Mouse (Mus musculus): ENCODE results near the gene Gm3045. TPM values are rescaled to one million over a fixed set of nuclear protein-coding genes. Genes with fewer than 3 reads are reported as not detected.

Gene Gm3045
- total and polyA plus RNA-seq, 2 experiments from 2014 or later: not detected

GRCm38 (mm10) chr13:56401186-56401585, 25.2 kb upstream of the Gm3045 start:
- Histone ChIP-seq H3K9ac (replicated peaks; ENCODE audit: low read length) (no peak overlapping the region), H3K27ac (no peak overlapping the region), H3K4me2 (ENCODE audit: low read depth, low read length) (no peak overlapping the region), H3K36me3 (ENCODE audit: insufficient read depth, low read length) (no peaks in the 10 kb centered on the region), H3K9me3 (ENCODE audit: low read length) (0 out of 2 replicates have a peak, but pooled peaks cover 3% of the 10 kb centered on the region), H3K4me3 (ENCODE audit: low read length) (no peak overlapping the region), H3K27me3 (ENCODE audit: insufficient read depth, low read length) (no peaks in the 10 kb centered on the region), H3K4me1 (ENCODE audit: insufficient read depth, low read length) (peaks cover 8% of the 10 kb centered on the region; the same call in 1 of the 2 replicates)
- TF ChIP-seq CTCF (IDR thresholded peaks at IDR 0.05; ENCODE audit: low read depth): no peak
- WGBS: 51% methylated on average over 4 of the region's 4 CpGs
- ATAC-seq (no peak), DNase-seq (ENCODE audit: low spot score) (no peak)

DNA sequence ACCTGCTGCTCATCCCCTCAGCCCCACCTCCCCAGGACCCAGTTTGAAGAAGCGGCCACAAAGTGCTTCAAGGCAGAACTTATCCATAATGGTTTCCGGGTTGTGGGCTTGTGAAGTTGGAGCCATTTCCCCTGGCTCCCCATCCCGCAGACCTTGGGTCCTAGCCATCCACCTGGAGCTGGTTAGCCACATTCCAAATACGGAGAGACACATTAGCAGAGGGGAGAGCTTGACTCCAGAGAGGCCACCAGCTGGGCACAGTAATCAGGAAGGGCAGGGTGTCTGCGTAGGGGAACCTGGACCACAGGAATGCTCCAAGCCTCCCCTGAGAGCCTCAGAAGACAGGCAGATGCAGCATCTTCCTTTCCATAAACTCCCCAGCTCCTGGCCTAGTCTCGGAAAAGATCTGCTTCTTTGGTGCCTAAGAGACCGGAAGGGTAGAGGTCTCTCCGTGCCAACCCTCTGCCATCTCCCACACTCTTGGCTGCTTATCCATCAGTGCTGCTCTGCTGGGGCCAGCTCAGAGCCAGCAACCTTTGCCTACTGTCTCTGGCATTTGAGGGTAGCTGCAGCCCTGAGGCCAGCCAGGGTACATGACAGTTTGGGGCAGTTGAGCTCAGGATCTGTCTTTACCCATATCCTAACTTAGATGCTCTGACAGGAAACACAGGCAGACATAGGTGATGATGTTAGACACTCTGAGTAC, 22.9 kb upstream of the Gm3045 start:
- no peaks in the 10 kb centered on the region for H3K27me3 ChIP-seq (ENCODE audit: insufficient read depth, low read length)
- no peak for ATAC-seq
- H3K4me1 ChIP-seq (ENCODE audit: insufficient read depth, low read length): peaks cover 3% of the 10 kb centered on the region; the same call in 1 of the 2 replicates
- WGBS: 65% methylated on average over 8 of the region's 8 CpGs
- no peak overlapping the region for H3K4me3 ChIP-seq (ENCODE audit: low read length)
- TF ChIP-seq CTCF (IDR thresholded peaks at IDR 0.05; ENCODE audit: low read depth): no peak
- H3K4me2 ChIP-seq (ENCODE audit: low read depth, low read length): no peak overlapping the region
- H3K36me3 ChIP-seq (ENCODE audit: insufficient read depth, low read length): no peaks in the 10 kb centered on the region
- H3K9ac ChIP-seq (replicated peaks; ENCODE audit: low read length): no peak overlapping the region
- 0 out of 2 replicates have a peak, but pooled peaks cover 3% of the 10 kb centered on the region for H3K9me3 ChIP-seq (ENCODE audit: low read length)
- DNase-seq (ENCODE audit: low spot score): no peak
- H3K27ac ChIP-seq: no peak overlapping the region

GRCm38 (mm10) chr13:56404511-56405140, 21.8 kb upstream of the Gm3045 start:
- 0 out of 2 replicates have a peak, but pooled peaks cover 3% of the 10 kb centered on the region for H3K9me3 ChIP-seq (ENCODE audit: low read length)
- 66% methylated on average over 6 of the region's 6 CpGs for WGBS
- no peak overlapping the region for H3K4me3 ChIP-seq (ENCODE audit: low read length)
- H3K27me3 ChIP-seq (ENCODE audit: insufficient read depth, low read length): no peaks in the 10 kb centered on the region
- H3K36me3 ChIP-seq (ENCODE audit: insufficient read depth, low read length): no peaks in the 10 kb centered on the region
- H3K4me1 ChIP-seq (ENCODE audit: insufficient read depth, low read length): peaks cover 3% of the 10 kb centered on the region; the same call in 1 of the 2 replicates
- ATAC-seq (no peak), DNase-seq (ENCODE audit: low spot score) (no peak)
- no peak overlapping the region for H3K27ac ChIP-seq
- H3K9ac ChIP-seq (replicated peaks; ENCODE audit: low read length): no peak overlapping the region
- no peak overlapping the region for H3K4me2 ChIP-seq (ENCODE audit: low read depth, low read length)
- TF ChIP-seq CTCF (IDR thresholded peaks at IDR 0.05; ENCODE audit: low read depth): no peak

DNA sequence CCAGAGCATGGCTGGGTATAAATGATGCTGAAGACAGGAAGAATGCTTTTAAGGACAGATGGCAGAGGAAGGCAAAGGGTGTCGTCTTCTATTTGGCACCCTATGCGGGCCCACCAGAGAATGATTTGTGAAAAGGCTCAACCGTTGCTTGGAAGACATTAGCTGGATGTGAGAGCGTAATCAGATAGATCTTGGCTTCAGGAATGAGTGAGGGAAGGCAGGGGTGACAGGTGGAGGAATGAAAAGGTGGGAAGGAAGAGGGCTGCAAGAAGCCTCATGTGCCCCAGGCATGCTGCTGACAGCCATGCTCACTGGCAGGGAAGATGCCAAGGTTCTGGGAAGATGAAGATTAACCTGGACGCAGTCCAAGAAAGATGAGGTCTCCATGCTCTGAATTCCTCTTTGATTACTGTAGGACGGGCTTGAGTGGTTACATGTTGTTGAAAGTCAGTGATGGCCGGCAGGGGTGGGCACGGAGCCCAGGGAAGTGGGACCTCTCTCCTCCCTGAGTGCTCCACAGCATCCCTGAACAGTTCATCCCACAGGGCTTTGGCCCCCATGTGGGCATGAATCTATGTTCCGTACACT, 14.0 kb upstream of the Gm3045 start:
- DNase-seq (ENCODE audit: low spot score): peak; percentile 69
- no peaks in the 10 kb centered on the region for H3K9me3 ChIP-seq (ENCODE audit: low read length)
- H3K27me3 ChIP-seq (ENCODE audit: insufficient read depth, low read length): no peaks in the 10 kb centered on the region
- H3K4me2 ChIP-seq (ENCODE audit: low read depth, low read length): no peak overlapping the region
- no peaks in the 10 kb centered on the region for H3K36me3 ChIP-seq (ENCODE audit: insufficient read depth, low read length)
- 0 out of 2 replicates have a peak, but pooled peaks have one; percentile 40 for ATAC-seq
- no peak overlapping the region for H3K4me3 ChIP-seq (ENCODE audit: low read length)
- no peaks in the 10 kb centered on the region for H3K4me1 ChIP-seq (ENCODE audit: insufficient read depth, low read length)
- WGBS: 53% methylated on average over 9 of the region's 9 CpGs
- peak overlapping the region; percentile 32; the same call in 1 of the 2 replicates for H3K27ac ChIP-seq
- no peak for TF ChIP-seq CTCF (IDR thresholded peaks at IDR 0.05; ENCODE audit: low read depth)
- no peak overlapping the region for H3K9ac ChIP-seq (replicated peaks; ENCODE audit: low read length)

- Histone ChIP-seq H3K27me3 (ENCODE audit: insufficient read depth, low read length) (no peaks in the 10 kb centered on the region), H3K27ac (no peak overlapping the region), H3K4me1 (ENCODE audit: insufficient read depth, low read length) (no peaks in the 10 kb centered on the region), H3K9me3 (ENCODE audit: low read length) (no peaks in the 10 kb centered on the region), H3K36me3 (ENCODE audit: insufficient read depth, low read length) (no peaks in the 10 kb centered on the region), H3K4me3 (ENCODE audit: low read length) (no peak overlapping the region), H3K4me2 (ENCODE audit: low read depth, low read length) (no peak overlapping the region), H3K9ac (replicated peaks; ENCODE audit: low read length) (no peak overlapping the region)
- TF ChIP-seq CTCF (IDR thresholded peaks at IDR 0.05; ENCODE audit: low read depth): no peak
- ATAC-seq (peak; percentile 36; the same call in 1 of the 2 replicates), DNase-seq (ENCODE audit: low spot score) (no peak)
- WGBS: 52% methylated on average over 13 of the region's 13 CpGs
These were observed 7.5 kb upstream of the Gm3045 start for GRCm38 (mm10) chr13:56418685-56419483.

DNA sequence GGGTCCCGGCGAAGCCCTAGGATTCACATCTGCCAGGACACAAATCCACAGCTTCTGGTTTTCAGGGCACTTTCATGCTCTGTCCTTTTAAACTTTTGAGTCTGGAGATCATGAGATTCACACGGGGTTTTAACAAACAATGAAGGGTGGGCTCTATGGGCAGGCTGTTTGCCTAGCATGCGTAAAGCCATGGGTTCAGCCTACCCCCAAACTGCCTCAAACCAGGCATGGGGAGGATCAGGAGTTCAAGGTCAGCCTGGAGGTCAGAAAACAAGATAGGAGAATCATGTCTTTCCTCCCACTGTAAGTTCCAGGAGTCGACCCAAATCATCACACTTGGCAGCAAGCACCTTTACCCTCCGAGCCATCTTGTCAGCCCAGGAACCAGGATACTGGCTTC, 6.9 kb upstream of the Gm3045 start:
- WGBS: 77% methylated on average over 6 of the region's 6 CpGs

More for the DNA sequence above, 6.9 kb upstream of the Gm3045 start:
- H3K4me2 ChIP-seq (ENCODE audit: low read depth, low read length): no peak overlapping the region
- no peak for ATAC-seq
- no peaks in the 10 kb centered on the region for H3K36me3 ChIP-seq (ENCODE audit: insufficient read depth, low read length)
- no peak for DNase-seq (ENCODE audit: low spot score)
- no peak overlapping the region for H3K9ac ChIP-seq (replicated peaks; ENCODE audit: low read length)
- H3K27me3 ChIP-seq (ENCODE audit: insufficient read depth, low read length): no peaks in the 10 kb centered on the region
- H3K9me3 ChIP-seq (ENCODE audit: low read length): no peaks in the 10 kb centered on the region
- H3K4me3 ChIP-seq (ENCODE audit: low read length): no peak overlapping the region
- TF ChIP-seq CTCF (IDR thresholded peaks at IDR 0.05; ENCODE audit: low read depth): no peak
- no peaks in the 10 kb centered on the region for H3K4me1 ChIP-seq (ENCODE audit: insufficient read depth, low read length)
- no peak overlapping the region for H3K27ac ChIP-seq

All from hindbrain, postnatal 0 days (tissue).